Mouse (Mus musculus): ENCODE results near the gene Gm11214. TPM values are rescaled to one million over a fixed set of nuclear protein-coding genes. Genes with fewer than 3 reads are reported as not detected.

Gm11214 gene
- total RNA-seq, 2 experiments from 2014 or later: not detected

GRCm38 (mm10) chr4:63661857-63662256 is 1.3 kb downstream of the Gm11214 start:
- no peak for DNase-seq (ENCODE audit: low spot score in 2 of 2)

GRCm38 (mm10) chr4:63661426-63661825 is 1.8 kb downstream of the Gm11214 start:
- DNase-seq (ENCODE audit: low spot score in 2 of 2): no peak

DNA sequence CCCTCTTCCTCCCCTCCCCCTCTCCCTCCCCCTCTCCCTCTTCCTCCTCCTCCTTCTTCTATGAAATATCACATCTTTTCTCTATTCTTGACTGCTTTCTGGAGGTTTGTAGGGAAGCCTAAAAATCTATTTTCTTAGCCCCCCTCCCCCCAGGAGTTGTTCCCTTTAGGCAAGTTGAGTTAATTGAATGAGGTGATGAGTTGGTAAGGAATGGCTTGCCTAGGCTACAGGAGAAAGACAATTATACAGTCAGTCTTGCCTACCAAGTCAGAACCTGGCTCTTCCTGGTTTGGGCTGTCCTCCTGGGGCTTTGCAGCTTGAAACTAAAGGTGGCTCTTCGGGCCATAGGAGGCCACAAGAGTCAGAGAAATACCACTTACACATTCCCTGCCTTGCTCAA is 3.4 kb downstream of the Gm11214 start:
- DNase-seq (ENCODE audit: low spot score in 2 of 2): no peak

DNA sequence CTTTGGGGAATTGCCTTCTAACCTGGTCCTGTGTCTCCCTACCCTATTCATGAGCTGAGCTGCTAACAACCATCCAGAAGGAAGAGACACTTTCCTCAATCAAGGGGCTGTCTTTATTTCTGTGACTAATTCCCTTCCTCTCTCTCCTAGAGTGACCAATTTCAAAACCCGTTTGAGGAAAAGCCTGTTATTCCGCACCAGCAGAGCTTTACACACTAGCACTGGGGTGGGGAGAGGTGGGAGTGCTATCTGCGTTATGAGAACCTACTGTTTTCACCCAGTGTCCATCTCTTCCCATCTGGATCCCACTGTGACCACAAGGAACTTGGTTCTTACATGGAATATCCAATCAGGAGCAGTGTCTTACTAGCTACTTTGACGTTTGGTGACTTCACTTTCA is 4.1 kb downstream of the Gm11214 start:
- DNase-seq (ENCODE audit: low spot score in 2 of 2): no peak

- DNase-seq (ENCODE audit: low spot score in 2 of 2): no peak
Measured at GRCm38 (mm10) chr4:63654381-63654780, 8.8 kb downstream of the Gm11214 start.

- no peak for DNase-seq (ENCODE audit: low spot score in 2 of 2)
Measured at GRCm38 (mm10) chr4:63643956-63644726, 19.0 kb downstream of the Gm11214 start.

GRCm38 (mm10) chr4:63639842-63640241 is 23.3 kb downstream of the Gm11214 start:
- DNase-seq (ENCODE audit: low spot score in 2 of 2): no peak

GRCm38 (mm10) chr4:63638603-63639002 is 24.6 kb downstream of the Gm11214 start:
- DNase-seq (ENCODE audit: low spot score in 2 of 2): no peak

- no peak for DNase-seq (ENCODE audit: low spot score in 2 of 2)
Measured at GRCm38 (mm10) chr4:63633181-63633580, 30.0 kb downstream of the Gm11214 start.

DNA sequence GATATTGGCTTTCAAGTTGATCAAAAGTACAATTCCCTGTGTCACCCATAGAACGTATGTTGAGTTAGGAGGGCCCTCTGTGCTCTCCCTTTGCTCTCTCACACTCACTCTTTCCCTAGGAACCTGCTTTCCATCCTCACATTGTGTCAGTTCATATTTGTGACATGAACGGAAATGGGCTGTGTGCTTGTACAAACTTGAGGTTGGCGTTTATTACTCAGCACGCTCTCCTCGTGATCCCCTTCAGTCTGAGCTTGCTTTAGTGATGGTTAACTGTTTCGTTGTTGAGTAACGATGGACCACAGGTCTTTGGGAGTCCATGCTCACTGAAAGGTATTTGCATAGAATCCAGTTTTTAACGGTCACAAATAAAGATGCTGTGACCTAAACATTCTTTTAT is 36.1 kb downstream of the Gm11214 start:
- no peak for DNase-seq (ENCODE audit: low spot score in 2 of 2)

GRCm38 (mm10) chr4:63625563-63626080 is 37.6 kb downstream of the Gm11214 start:
- DNase-seq (ENCODE audit: low spot score in 2 of 2): no peak

GRCm38 (mm10) chr4:63622378-63622835 is 40.8 kb downstream of the Gm11214 start, which contains the start of gene Tex48:
Gene Tex48, minus strand, starts transcription at chr4:63622428.
- DNase-seq (ENCODE audit: low spot score in 2 of 2): no peak

DNA sequence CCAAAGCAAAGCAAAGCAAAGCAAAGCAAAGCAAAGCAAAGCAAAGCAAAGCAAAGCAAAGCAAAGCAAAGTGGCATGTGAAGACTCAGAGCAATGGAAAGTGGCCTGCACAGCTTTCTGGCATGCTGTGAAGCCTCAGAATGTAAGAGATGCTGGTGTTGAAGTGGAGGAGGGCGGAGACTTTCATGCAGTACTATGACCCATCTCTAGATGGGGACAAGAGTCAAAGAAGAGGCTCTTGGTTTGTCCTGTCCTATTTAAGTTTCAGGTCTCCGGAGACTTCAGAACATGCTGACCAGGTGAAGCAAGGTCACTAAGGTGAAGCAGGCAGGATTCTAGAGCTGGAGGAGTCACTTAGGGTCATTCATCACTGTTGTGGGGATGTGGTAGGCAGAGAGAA is 41.3 kb downstream of the Gm11214 start:
- no peak for DNase-seq (ENCODE audit: low spot score in 2 of 2)

Other genes with a start within 250 kb of the Gm11214 start
- gene Whrn, start 167.4 kb downstream of the Gm11214 start, total RNA-seq (2021): 10 to 100 TPM; 18.0 to 21.8 TPM
- 100 to 1,000 TPM; 126 to 138 TPM for gene Atp6v1g1, start 118.6 kb downstream of the Gm11214 start, total RNA-seq (2021)
- gene Tmem268, start 104.6 kb downstream of the Gm11214 start, total RNA-seq (2021): 1 to 10 TPM; 7.4 to 7.5 TPM
- not detected for gene Gm11213, start 58.1 kb downstream of the Gm11214 start, total RNA-seq (2021)
- gene Tex48, start 41.0 kb downstream of the Gm11214 start, total RNA-seq (2021): not detected
- gene Tnfsf15, start 81.7 kb upstream of the Gm11214 start, total RNA-seq (2021): not detected
- not detected for gene Tnfsf8, start 198.0 kb upstream of the Gm11214 start, total RNA-seq (2021)

All from layer of hippocampus, adult 18-20 months (tissue).